Mouse (Mus musculus) left cerebral cortex, postnatal 10 days (tissue): ENCODE data around the gene Ttl. TPM values are rescaled to one million over a fixed set of nuclear protein-coding genes. Genes with fewer than 3 reads are reported as not detected.

Experiments
- DNase-seq, 2 experiments: peaks; one replicate each; pipeline ENCODE4 v3.0.0; 2021 to 2022; ENCODE audit warnings: low spot score in 2 of 2, mixed read lengths in 1 of 2; ENCODE audit errors: extremely low spot score in 1 of 2
- intact Hi-C: fragments of 180-260 bp; cut with DNase I; formaldehyde crosslinking; loops from one replicate; pipeline ENCODE4 v1.15.1; 2025
- total RNA-seq, 2 experiments: library from RNA; stranded (reverse); gene quantifications; 2 replicates each; pipeline ENCODE4 v1.2.3; 2021

Gene Ttl
- total RNA-seq, result 10 to 100 TPM; 85.0 to 90.5 TPM

GRCm38 (mm10) chr2:129065437-129066282 is at the start of gene Ttl:
Gene Ttl, plus strand, starts transcription at chr2:129065942.
- peak; percentile 33 to 84 for DNase-seq
- intact Hi-C loops, result no loop called here

- intact Hi-C loops, result no loop called here
- no peak for DNase-seq
These were observed 45.6 kb upstream of the Ttl start for GRCm38 (mm10) chr2:129020106-129020505.

- DNase-seq, result no peak
- intact Hi-C loops, result no loop called here
These were observed 40.9 kb upstream of the Ttl start for GRCm38 (mm10) chr2:129024820-129025219.

- no peak for DNase-seq
- intact Hi-C loops, result no loop called here
These were observed 30.4 kb upstream of the Ttl start for GRCm38 (mm10) chr2:129035381-129035780.

- peak in 1 of 2 experiments; percentile 50 for DNase-seq
- intact Hi-C loops, result no loop called here
These were observed 27.3 kb upstream of the Ttl start for GRCm38 (mm10) chr2:129038426-129038936.

DNA sequence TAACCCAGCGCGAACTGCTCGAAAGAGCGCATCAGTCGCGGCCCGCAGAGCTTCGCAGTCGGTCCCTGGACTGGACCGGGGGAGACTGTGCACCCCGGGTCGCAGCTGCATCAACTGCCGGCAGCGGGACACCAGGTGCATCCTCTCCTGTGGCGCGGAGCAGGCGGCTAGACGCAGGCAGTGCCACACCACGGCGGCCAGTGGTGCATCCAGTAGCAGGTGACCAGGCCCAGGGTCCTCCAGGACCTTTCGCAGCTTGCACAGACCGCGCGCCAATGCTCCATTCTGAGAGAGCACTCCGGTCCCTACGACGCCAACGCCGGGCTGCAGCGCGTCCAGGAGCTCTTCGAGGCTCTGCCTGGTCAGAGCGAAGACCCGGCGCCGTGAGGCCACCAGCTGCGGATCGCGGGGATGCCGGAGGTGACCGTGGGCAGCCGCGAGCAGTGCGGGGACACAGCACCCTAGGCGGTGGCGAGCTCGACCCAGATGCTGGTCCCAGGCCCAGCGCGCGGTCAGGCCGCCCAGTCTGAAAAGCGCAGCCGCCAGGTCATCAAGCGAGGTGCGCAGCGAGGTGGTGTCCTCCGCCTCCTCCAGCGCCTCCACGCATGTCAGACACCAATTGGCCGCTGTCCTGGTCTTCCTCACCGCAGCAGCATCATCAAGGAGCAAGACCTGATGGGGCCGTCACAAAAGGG is 26.7 kb upstream of the Ttl start:
- intact Hi-C loops, result no loop called here
- peak in 1 of 2 experiments; percentile 42 for DNase-seq

DNA sequence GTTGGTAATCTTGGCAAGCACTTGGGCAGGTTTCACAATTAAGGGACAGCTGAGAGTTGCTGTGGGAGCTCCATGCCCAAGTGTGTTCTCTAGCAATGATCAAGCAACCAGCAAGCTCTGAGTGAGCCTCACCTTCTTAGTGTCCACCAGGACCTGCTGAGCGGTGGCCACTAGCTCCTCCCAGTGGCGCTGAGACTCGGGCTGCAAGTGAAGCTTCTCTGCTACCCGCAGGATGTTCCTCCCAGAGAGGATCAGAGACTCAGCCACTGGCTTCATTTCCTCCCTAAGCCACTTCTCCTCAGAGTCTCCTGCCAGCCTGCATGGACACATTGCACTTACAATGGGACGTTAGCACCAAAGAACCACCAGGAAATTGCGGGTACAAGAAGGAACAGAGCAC is 25.2 kb upstream of the Ttl start:
- intact Hi-C loops, result no loop called here
- DNase-seq, result no peak

GRCm38 (mm10) chr2:129046172-129046845 is 19.4 kb upstream of the Ttl start:
- intact Hi-C loops, result no loop called here
- no peak for DNase-seq

DNA sequence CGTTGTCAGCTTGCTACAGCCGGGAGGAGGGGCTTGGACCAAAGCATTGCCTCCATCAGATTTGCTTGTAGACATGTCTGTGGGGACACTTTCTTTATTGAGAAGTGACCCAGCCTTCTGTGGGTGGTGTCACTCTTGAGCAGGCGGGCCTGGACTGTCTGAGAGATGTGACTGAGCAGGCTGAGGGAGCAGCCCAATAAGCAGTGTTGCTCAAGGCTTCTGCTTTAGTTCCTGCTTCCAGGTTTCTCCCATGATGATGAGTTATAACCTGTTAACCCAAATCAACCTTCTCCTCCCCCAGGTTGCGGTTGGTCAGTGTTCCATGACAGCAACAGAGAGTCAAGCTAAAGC is 18.9 kb upstream of the Ttl start:
- intact Hi-C loops, result no loop called here
- DNase-seq, result no peak

DNA sequence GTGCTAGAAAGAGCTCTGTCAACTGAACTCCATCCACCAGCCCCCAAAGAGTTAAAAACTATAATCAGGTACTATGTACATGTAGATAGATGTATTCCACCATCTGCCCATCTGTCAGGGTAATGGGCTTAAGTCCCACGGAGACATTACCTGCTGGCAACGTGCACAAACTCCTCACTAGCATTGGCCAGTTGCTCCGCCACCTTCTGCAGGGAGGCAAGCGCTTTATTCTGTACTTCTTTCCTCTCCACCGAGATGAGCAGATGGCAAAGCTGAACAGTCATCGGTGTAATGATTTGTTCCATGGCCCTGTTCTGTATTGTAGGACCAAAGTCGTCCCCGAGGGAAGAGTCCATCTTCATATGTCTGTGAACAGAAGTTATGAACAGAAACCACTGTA is 17.9 kb upstream of the Ttl start, which contains the start of gene Vinac1:
Vinac1 (minus strand) TSS at position 362 of the 400 bp plus-strand sequence.
- intact Hi-C loops, result no loop called here

DNA sequence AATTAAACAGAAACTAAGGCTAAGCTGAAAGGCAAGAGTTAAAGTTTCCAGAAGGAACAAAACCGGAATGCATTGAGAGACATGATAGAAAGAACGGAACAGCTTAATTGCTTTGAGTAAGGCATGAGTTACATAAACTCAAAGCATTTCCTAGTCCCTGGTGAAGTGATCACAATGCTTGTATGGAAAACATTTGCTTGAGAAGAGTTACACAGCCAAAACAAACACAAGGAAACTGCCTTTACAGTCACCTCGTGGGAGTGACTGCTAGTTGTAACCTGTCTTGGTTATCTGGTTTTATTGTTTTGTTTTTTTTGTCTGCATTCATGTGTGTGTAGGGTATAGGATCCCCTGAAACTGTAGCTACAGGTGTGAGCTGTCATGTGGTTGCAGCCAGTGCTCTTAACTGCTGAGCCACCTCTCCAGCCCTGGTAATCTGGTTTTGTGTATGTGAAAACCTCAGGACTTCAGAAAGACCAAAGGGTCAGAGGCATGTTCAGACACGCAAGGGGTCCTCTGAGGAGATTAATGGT is 13.2 kb upstream of the Ttl start:
- no peak for DNase-seq
- intact Hi-C loops, result no loop called here

More for the DNA sequence above, 17.9 kb upstream of the Ttl start, which contains the start of gene Vinac1:
- DNase-seq, result no peak

- DNase-seq, result no peak
- intact Hi-C loops, result no loop called here
These were observed 10.0 kb upstream of the Ttl start for GRCm38 (mm10) chr2:129055741-129056140.

DNA sequence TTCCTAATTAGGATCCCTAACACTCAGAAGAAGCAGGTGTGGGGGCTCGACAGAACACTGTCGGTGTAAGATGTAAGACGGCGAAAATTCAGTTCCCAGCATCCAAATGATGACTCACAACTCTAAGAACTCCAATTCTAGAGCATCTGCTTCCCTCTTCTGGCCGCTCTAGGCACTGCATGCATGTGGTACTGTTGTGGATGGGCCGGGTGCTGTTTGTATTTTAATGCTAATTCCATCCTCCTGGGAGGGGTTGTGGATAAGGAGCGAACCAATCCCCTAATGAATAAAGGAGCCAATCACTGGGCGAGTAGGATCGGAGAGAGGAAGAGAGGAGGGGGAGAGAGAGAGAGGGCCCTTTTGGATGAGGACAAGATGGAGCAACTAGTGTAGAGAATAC is 9.1 kb upstream of the Ttl start:
- DNase-seq, result no peak
- intact Hi-C loops, result no loop called here

- no peak for DNase-seq
- intact Hi-C loops, result no loop called here
These were observed 8.5 kb upstream of the Ttl start for GRCm38 (mm10) chr2:129057256-129057655.

GRCm38 (mm10) chr2:129057920-129058361 is 7.8 kb upstream of the Ttl start:
- intact Hi-C loops, result no loop called here
- no peak for DNase-seq

GRCm38 (mm10) chr2:129061456-129062059 is 4.2 kb upstream of the Ttl start:
- DNase-seq, result no peak
- intact Hi-C loops, result no loop called here

GRCm38 (mm10) chr2:129066326-129066725 is 584 bp downstream of the Ttl start:
- intact Hi-C loops, result no loop called here
- DNase-seq, result peak; percentile 38 to 73

- DNase-seq, result no peak
- intact Hi-C loops, result no loop called here
These were observed 4.6 kb downstream of the Ttl start for GRCm38 (mm10) chr2:129070296-129070695.

GRCm38 (mm10) chr2:129078313-129078712 is 12.6 kb downstream of the Ttl start:
- intact Hi-C loops, result no loop called here
- no peak for DNase-seq
